Mouse (Mus musculus) thymus, adult 2 months (tissue): ENCODE results near the gene Cse1l.

Experiments used
- CTCF ChIP-seq: fragments of 200-500 bp; IDR thresholded peaks from 2 replicates; pipeline ENCODE4 v1.5.1; 2012; ENCODE audit warnings: mild to moderate bottlenecking, control low read depth, low read length, moderate library complexity, borderline replicate concordance; ENCODE audit not compliant: control insufficient read depth, poor library complexity, insufficient read depth; ENCODE audit errors: extremely low read depth
- POLR2A ChIP-seq: fragments of 200-500 bp; IDR thresholded peaks from 2 replicates; pipeline ENCODE4 v1.6.1; 2012; ENCODE audit warnings: mild to moderate bottlenecking, low read length, control low read depth, moderate library complexity; ENCODE audit not compliant: control insufficient read depth, poor library complexity, insufficient read depth; ENCODE audit errors: extremely low read depth

- TF ChIP-seq CTCF (no peak), POLR2A (no peak)
These were observed 20.2 kb upstream of the Cse1l start for GRCm38 (mm10) chr2:166885619-166886018.
